Mouse (Mus musculus) Muller cell, postnatal 12 days (primary cell): ENCODE measurements around the gene Gpbp1.

Experiments
- DNase-seq: peaks from one replicate; pipeline ENCODE4 v3.0.0-alpha.2; 2015; ENCODE audit errors: inconsistent ontology term

Gpbp1 gene

DNA sequence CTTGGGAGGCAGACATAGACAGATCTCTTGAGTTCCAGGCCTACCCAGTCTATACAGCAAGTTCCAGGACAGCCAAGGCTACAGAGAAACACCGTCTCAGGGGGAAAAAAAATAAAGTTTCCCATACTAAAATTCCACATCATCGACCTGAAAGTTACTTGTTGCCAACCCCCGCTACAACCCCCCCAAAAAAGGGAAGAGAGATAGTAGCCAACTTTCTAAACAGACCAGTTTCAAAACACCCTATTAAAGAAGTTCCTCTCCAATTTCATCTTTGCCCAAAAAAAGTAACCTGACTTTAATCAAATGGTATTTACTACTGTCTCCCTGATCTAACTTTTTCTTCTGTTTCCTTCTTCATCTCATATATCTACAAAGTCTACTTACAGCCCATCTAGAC lies 22.6 kb downstream of the Gpbp1 start:
- no peak for DNase-seq

DNA sequence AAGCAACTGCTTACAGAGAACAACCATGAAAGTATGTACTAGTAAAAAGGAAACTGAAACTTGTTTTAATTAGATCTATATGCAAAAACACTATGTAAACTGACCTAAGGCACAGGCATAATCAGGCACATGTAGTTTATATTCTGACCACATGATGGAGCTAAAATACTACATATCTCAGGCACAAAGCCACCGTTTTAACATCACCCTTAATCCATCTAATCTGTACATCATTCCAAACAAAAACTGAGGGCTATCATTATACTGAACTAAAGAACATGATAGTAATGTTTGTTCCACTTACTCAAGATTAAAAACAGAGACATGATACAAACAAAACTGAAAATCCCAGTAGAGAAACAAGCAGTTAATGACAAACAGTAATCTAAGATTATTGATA lies 28.5 kb downstream of the Gpbp1 start:
- DNase-seq, result peak; percentile 34

DNA sequence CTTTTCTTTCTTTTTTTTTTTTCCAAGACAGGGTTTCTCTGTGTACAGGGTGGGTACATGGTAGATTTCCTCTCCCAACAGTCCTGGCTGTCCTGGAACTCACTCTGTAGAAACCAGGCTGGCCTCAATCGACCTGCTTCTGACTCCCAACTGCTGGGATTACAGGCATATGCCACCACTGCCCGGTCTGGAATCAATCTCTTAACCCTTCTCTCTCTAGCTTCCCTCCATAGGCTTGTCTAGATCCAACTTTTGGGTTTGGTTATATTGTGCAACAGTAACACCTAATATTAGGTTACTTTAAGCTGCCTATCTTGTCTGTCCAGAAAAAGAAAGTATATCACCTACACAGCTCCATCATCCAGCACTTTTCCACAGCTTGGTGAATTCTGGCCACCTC lies 33.1 kb downstream of the Gpbp1 start:
- DNase-seq, result no peak

DNA sequence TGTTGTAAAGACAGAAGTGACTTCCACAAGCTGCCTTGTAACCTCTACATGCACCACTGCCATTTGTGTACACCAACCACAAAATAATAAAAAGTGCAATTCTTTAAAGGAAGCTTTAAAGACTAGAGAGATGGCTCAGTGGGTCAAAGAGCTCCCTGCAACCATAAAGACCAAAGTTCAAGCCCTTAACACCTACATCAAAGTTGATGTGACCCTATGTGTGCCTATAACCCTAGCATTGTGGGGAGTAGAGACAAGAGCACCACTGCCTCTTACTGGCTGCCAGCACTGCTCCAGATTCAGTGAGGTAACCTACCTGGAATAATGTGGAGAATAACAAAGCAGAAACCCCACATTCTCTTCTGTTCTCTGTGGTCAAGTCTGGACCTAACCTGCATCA lies 45.6 kb downstream of the Gpbp1 start:
- DNase-seq, result no peak

DNA sequence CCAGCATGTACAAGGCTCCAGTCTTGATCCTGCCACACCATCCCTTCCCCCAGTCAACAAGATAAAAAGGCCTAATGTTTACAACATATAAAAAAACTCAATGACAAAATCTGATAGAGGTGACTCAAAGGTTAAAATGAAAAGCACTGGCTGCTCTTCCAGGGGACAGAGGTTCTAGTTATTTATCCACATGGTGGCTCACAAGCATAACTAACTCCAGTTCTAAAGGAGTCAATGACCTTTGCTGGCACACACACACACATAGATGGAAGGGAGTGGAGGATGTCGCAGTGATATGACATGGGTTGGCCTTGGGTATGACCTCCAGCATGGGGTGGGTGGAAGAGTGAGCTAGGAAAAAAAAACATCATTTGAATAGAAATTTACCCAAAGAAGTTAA lies 58.7 kb downstream of the Gpbp1 start:
- no peak for DNase-seq

GRCm38 (mm10) chr13:111421330-111421729 lies 68.6 kb downstream of the Gpbp1 start:
- no peak for DNase-seq

GRCm38 (mm10) chr13:111418087-111418486 lies 71.8 kb downstream of the Gpbp1 start:
- no peak for DNase-seq

DNA sequence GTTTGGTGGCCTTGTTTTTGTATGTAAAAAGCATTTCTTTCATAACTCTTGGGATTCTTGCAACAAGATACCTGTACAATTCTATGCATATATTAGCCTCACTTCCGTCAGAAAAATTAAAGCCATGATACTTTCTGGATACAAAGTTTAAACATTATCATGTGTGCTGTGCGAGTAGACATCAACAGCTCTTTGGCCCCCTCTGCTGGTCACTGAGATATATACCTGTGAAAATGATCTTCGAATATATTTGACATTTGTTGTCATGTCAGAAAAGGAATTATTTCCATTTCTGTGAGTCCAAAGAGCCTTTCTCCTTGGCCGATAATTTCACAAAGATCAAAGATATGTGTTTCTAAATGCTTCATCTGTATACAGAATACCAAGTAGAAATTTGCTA lies 76.8 kb downstream of the Gpbp1 start:
- DNase-seq, result peak; percentile 18

DNA sequence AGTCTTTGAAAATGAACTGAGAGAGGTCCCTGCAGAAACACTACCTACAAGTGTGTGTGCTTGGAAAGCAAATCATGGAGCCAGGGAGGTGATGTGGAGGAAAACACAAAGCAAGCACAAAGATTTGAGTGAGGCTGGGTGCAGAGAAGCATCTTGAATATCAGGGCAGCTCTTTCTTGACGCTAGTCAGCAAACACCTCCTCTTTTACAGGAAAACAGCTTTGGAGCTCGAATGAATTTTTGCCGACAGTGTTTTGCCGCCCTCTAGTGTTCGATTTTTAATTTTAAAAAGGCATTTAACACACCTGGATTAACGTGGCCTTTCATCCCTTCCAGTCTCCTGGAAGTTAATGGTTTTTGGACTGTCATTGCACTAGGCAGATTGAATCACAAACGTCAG lies 79.1 kb downstream of the Gpbp1 start:
- peak; percentile 13 for DNase-seq

- DNase-seq, result no peak
Observed at GRCm38 (mm10) chr13:111406859-111407389, 83.0 kb downstream of the Gpbp1 start.

DNA sequence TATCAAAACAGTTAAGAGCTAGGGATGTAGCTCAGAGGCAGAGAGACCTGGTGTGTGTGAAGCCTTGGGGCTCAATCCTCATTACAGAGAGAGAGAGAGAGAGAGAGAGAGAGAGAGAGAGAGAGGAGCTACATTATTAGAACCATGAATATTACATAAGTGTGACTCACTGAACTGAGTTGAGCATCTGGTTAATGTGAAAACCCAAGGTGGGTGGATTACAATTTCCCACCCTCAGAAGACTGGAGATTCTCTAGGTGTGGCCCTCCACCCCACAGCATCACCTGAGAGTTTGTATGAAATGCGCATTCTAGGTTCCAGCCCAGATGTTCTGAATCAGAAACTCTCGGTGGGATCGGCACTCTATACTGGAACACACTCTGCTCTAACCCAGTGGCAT lies 84.0 kb downstream of the Gpbp1 start:
- no peak for DNase-seq

- DNase-seq, result no peak
Observed at GRCm38 (mm10) chr13:111397600-111398151, 92.2 kb downstream of the Gpbp1 start.

GRCm38 (mm10) chr13:111397061-111397460 lies 92.8 kb downstream of the Gpbp1 start:
- DNase-seq, result no peak

DNA sequence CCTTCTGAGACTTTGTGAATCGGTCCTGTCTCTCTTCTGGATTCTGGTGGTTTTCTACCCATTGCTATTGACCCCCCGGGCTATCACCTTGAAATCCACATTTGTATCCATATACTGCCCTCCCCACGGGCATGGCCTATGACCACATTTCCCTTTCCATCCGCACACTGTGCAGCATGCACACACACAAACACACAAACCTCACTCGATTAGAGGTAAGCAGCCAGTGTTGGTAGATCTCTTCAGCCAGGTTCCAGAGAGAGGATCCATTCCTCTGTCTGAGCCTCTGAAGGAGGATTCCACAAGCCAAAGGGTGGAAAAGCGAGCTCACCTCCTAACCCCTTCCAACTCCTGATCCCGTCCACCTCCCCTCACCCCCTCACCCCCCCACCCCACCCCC lies 94.4 kb downstream of the Gpbp1 start:
- no peak for DNase-seq

DNA sequence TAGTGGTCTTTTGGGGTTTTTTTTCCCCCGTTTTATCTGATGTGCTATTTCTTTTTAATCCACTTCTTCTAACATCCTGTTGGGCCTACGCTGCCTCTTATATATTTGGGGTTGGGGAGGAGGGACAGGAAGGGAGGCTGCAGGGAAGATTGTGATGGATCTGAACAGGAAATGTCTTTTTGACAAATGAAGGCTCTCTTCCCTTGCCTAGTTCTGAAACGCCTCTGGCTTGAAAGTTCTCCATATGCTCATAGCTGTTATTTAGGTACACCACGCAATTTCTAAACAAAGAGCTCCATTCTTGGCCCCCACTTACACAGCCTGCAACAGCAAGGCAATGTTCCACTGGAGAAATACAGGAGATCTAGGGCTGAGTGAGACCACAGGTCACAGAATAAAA lies 95.0 kb downstream of the Gpbp1 start:
- no peak for DNase-seq

- DNase-seq, result no peak
Observed at GRCm38 (mm10) chr13:111394341-111394740, 95.6 kb downstream of the Gpbp1 start.

GRCm38 (mm10) chr13:111393426-111393825 lies 96.5 kb downstream of the Gpbp1 start:
- no peak for DNase-seq

DNA sequence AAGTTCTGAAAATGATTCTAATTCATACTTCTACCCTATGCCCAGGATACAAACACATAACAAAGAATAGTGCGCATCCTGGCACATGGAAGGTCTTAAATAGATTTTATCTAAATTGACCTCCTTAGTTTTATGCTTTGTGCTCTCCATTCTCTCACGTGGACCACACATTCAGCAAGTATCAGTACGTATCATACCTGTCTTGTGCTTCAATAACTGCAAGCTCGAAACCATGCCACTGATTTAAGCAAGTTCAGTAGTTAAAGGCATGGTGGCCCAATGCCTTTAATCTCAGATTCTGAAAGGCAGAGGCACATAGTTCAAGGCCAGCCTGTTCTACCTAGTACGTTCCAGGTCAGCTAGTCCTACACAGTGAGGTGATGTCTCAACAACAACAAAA lies 98.5 kb downstream of the Gpbp1 start:
- DNase-seq, result no peak

- DNase-seq, result no peak
Observed at GRCm38 (mm10) chr13:111391011-111391410, 98.9 kb downstream of the Gpbp1 start.

DNA sequence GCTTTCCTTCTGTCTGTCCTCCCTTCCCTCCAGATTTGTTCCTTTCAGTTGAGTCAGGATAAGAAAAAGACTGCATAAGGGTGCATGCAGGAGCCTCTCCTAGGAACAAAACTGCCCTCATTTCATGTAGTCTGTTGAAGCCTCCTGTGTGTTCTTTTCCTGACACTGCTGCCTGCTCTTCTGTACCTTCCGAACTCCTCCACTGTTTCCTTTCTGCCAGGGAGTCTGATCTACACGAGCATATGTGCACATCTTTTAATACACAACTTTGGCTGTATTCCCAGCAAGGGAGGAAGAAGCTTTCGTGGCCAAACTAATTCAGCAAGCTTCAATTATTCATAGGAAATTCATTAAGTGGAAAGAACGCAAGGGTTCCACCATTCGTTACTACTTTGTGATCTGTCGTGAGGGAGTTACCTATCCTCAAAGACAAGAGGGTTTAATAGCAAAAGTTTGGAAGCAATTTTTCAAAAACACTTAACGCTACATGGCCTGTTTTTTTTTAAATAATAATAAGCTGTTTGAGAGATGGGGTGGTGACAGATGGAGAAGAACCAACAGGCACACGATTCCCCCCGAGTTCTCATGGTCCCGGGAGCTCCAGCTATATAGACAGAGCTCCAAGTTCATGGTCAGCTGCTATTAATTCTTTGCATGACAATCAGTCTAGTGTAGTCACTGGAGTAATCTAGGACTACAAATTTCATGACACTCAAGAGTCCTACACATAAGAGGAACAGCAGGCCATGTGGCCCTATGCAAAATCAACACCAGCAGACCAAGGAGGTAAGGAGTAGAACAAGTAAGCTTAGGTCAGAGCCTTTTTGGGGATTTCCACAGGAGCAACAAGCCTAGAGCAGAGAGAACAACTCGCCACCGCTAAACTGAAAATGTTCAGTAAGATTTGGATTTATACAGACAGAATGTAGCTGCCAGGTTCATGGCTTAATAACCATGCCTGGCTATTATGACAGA lies 105.6 kb downstream of the Gpbp1 start:
- no peak for DNase-seq
